Mouse (Mus musculus) C2C12 (cell line): ENCODE measurements around the gene Uox. TPM values are rescaled to one million over a fixed set of nuclear protein-coding genes. Genes with fewer than 3 reads are reported as not detected.

Source experiments
- H3K27me3 ChIP-seq: one replicate; pipeline ENCODE4 v1.6.1; 2011; ENCODE audit not compliant: control insufficient read depth, insufficient read depth, insufficient read length
- H3K36me3 ChIP-seq: one replicate; pipeline ENCODE4 v1.6.1; 2011; ENCODE audit not compliant: control insufficient read depth, insufficient read depth
- H3K4me3 ChIP-seq: one replicate; pipeline ENCODE4 v1.5.1; 2011; ENCODE audit warnings: mild to moderate bottlenecking, control low read depth; ENCODE audit not compliant: poor library complexity, insufficient read depth, severe bottlenecking
- H3K79me2 ChIP-seq: one replicate; pipeline ENCODE4 v1.6.1; 2011; ENCODE audit not compliant: control insufficient read depth, insufficient read depth
- H3K79me3 ChIP-seq: one replicate; pipeline ENCODE4 v1.6.1; 2011; ENCODE audit warnings: low read depth, control low read depth
- H3ac ChIP-seq: one replicate; pipeline ENCODE3; 2011; ENCODE audit warnings: low read depth; ENCODE audit not compliant: control insufficient read depth, insufficient read length
- CEBPB ChIP-seq: IDR thresholded peaks from one replicate; pipeline ENCODE4 v1.6.1; 2011; ENCODE audit warnings: low read depth, mild to moderate bottlenecking, control low read depth, moderate library complexity
- CTCF ChIP-seq: IDR thresholded peaks from one replicate; pipeline ENCODE4 v1.5.1; 2011; ENCODE audit not compliant: control insufficient read depth, insufficient read depth, insufficient read length
- FOSL1 ChIP-seq: IDR thresholded peaks from one replicate; pipeline ENCODE4 v1.8.0; 2011; ENCODE audit warnings: mild to moderate bottlenecking, low read length; ENCODE audit not compliant: poor library complexity, insufficient read depth, severe bottlenecking
- MAX ChIP-seq: IDR thresholded peaks from one replicate; pipeline ENCODE4 v1.6.1; 2011; ENCODE audit warnings: mild to moderate bottlenecking, control low read depth
- MYOD1 ChIP-seq: IDR thresholded peaks from one replicate; pipeline ENCODE4 v1.6.1; 2011; ENCODE audit warnings: low read depth; ENCODE audit not compliant: control insufficient read depth, insufficient read length
- MYOG ChIP-seq: IDR thresholded peaks from one replicate; pipeline ENCODE4 v1.6.1; 2011; ENCODE audit not compliant: control insufficient read depth, insufficient read length; ENCODE audit errors: extremely low read depth
- USF1 ChIP-seq: IDR thresholded peaks from one replicate; pipeline ENCODE4 v1.6.1; 2011; ENCODE audit warnings: low read depth, mild to moderate bottlenecking, control low read depth, moderate library complexity
- polyA plus RNA-seq: library from polyadenylated mRNA; unstranded; fragments of >200 nt; fragmentation: generic; extraction: Trizol; gene quantifications from one replicate; pipeline ENCODE4 v1.2.1, GENCODE M21; 2012; ENCODE audit warnings: missing spikeins

Gene Uox
- polyA plus RNA-seq, 1 experiment = not detected

DNA sequence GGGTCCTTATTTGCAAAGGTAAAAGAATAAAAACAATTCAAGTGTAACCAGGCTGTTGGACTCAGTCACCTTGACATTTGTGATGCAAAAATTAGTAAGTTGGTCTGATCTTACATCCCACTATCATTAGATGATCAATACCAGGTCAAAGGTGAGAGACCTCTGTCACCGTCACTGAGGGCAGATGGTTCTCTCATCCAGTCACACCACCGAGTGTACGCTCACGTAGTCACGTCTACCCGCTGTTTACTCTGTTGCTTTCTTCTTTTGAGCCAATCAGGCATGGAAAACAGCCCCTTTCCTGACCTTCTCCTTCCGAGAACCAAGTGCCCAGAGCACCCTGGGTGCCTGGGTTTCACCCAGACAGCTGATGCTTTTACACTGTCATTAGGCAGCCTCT is 20.9 kb downstream of the Uox start:
- no peaks in the 10 kb centered on the region for H3K79me2 ChIP-seq
- H3K36me3 ChIP-seq = no peaks in the 10 kb centered on the region
- H3K79me3 ChIP-seq = no peaks in the 10 kb centered on the region
- no peak overlapping the region for H3ac ChIP-seq
- no peaks in the 10 kb centered on the region for H3K27me3 ChIP-seq
- H3K4me3 ChIP-seq = no peak overlapping the region
- TF ChIP-seq MAX = no peak
- TF ChIP-seq CTCF = no peak
- no peak for TF ChIP-seq FOSL1
- TF ChIP-seq CEBPB = no peak
- TF ChIP-seq MYOG = no peak
- TF ChIP-seq MYOD1 = no peak
- no peak for TF ChIP-seq USF1

- H3K27me3 ChIP-seq = no peaks in the 10 kb centered on the region
- no peaks in the 10 kb centered on the region for H3K79me2 ChIP-seq
- no peaks in the 10 kb centered on the region for H3K36me3 ChIP-seq
- no peak overlapping the region for H3ac ChIP-seq
- TF ChIP-seq FOSL1 = no peak
- TF ChIP-seq USF1 = no peak
- no peak for TF ChIP-seq CTCF
- no peak for TF ChIP-seq MAX
- no peak for TF ChIP-seq CEBPB
- TF ChIP-seq MYOG = no peak
- no peak for TF ChIP-seq MYOD1
- no peak overlapping the region for H3K4me3 ChIP-seq
- H3K79me3 ChIP-seq = no peaks in the 10 kb centered on the region
These were observed 21.4 kb downstream of the Uox start for GRCm38 (mm10) chr3:146591601-146592000.

- no peak overlapping the region for H3ac ChIP-seq
- no peaks in the 10 kb centered on the region for H3K27me3 ChIP-seq
- no peaks in the 10 kb centered on the region for H3K79me2 ChIP-seq
- TF ChIP-seq USF1 = no peak
- TF ChIP-seq MYOD1 = no peak
- TF ChIP-seq CTCF = no peak
- no peak for TF ChIP-seq CEBPB
- TF ChIP-seq MYOG = no peak
- no peak for TF ChIP-seq FOSL1
- no peak for TF ChIP-seq MAX
- no peaks in the 10 kb centered on the region for H3K79me3 ChIP-seq
- no peaks in the 10 kb centered on the region for H3K36me3 ChIP-seq
- no peak overlapping the region for H3K4me3 ChIP-seq
These were observed 25.2 kb downstream of the Uox start for GRCm38 (mm10) chr3:146595440-146595839.

DNA sequence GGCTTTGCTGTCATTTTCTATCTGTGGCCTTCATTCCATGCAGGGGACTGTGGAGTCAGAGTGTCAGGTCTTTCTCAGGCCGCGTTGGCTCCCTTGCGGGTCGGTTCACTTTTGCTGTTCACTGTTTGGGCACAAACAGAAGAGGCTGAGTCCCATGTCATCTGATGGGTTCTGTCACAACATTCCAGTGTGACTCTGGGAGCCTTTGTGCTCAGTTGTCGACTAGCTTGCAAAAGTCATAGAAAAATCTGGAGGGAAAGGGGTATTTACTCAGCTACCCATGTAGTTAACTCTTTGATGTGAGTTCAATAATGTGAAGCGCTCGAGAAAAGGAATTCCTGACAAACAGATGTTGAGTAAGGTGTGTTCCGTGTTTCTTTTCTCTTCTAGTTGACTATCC is 26.2 kb downstream of the Uox start:
- Histone ChIP-seq H3K79me2 (no peaks in the 10 kb centered on the region), H3K27me3 (no peaks in the 10 kb centered on the region), H3ac (no peak overlapping the region)

DNA sequence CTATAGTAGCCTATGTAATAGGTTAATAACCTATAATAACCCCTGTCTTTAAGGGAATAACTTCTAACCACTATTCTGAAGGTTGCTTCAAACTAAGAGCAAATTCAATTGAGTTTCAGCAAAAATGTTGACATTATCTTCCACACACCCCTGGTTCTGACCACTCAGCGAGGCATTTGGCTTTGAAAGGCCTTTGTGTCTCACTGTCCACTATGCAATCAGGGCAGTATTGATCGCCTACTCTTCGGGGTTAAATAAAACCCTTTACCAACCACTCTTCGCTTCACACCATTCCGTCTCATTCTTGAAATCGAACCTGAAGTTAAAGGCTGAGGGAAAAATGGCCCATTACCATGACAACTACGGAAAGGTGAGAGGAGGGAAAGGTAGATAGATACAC is 26.6 kb downstream of the Uox start:
- no peak overlapping the region for H3K4me3 ChIP-seq
- TF ChIP-seq MYOG (no peak), CTCF (no peak), MYOD1 (no peak), FOSL1 (no peak), MAX (no peak), CEBPB (no peak), USF1 (no peak)
- no peak overlapping the region for H3ac ChIP-seq
- H3K79me2 ChIP-seq = no peaks in the 10 kb centered on the region
- no peaks in the 10 kb centered on the region for H3K36me3 ChIP-seq
- H3K27me3 ChIP-seq = no peaks in the 10 kb centered on the region
- H3K79me3 ChIP-seq = no peaks in the 10 kb centered on the region

More for the DNA sequence above, 26.2 kb downstream of the Uox start:
- no peak for TF ChIP-seq MYOD1
- no peak for TF ChIP-seq USF1
- no peak for TF ChIP-seq MYOG
- Histone ChIP-seq H3K79me3 (no peaks in the 10 kb centered on the region), H3K36me3 (no peaks in the 10 kb centered on the region), H3K4me3 (no peak overlapping the region)

GRCm38 (mm10) chr3:146598411-146598810 is 28.2 kb downstream of the Uox start:
- TF ChIP-seq MYOG (no peak), MAX (no peak), CEBPB (no peak), MYOD1 (no peak), CTCF (no peak), USF1 (no peak)

More at GRCm38 (mm10) chr3:146598411-146598810, 28.2 kb downstream of the Uox start:
- H3K4me3 ChIP-seq = no peak overlapping the region
- H3K79me3 ChIP-seq = no peaks in the 10 kb centered on the region
- no peaks in the 10 kb centered on the region for H3K27me3 ChIP-seq
- no peaks in the 10 kb centered on the region for H3K36me3 ChIP-seq
- no peaks in the 10 kb centered on the region for H3K79me2 ChIP-seq
- H3ac ChIP-seq = no peak overlapping the region
